Mouse (Mus musculus) intestine, embryonic 14.5 days (tissue): ENCODE measurements around the gene Csnk2b. TPM values are rescaled to one million over a fixed set of nuclear protein-coding genes. Genes with fewer than 3 reads are reported as not detected.
"Not testable (repeated sequence)": the region's sequence is repeated elsewhere in the genome, so short reads cannot be mapped to it uniquely, and the experiment has no call there.

ENCODE experiments used
- ATAC-seq: fragments of 200-750 bp; cut with Nextera tagmentation; replicated peaks from 2 replicates; pipeline ENCODE4 v1.8.0; 2017; ENCODE audit warnings: low read depth, moderate number of reproducible peaks, moderate TSS enrichment, moderate library complexity; ENCODE audit not compliant: low FRiP score, low TSS enrichment
- DNase-seq: peaks from one replicate; pipeline ENCODE4 v3.0.0-alpha.2; 2018; ENCODE audit warnings: low spot score
- H3K27ac ChIP-seq: fragments of 300-500 bp; sonication (generic); 2 replicates; pipeline ENCODE4 v1.5.1; 2014; ENCODE audit warnings: low read depth, mild to moderate bottlenecking, control low read depth
- H3K27me3 ChIP-seq: fragments of 300-500 bp; sonication (generic); replicated peaks from 2 replicates; pipeline ENCODE4 v1.6.1; 2014; ENCODE audit warnings: low read length, control low read depth; ENCODE audit not compliant: control insufficient read depth, insufficient read depth
- H3K36me3 ChIP-seq: fragments of 300-500 bp; sonication (generic); 2 replicates; pipeline ENCODE4 v1.6.1; 2014; ENCODE audit warnings: low read length, control low read depth; ENCODE audit not compliant: control insufficient read depth, insufficient read depth
- H3K4me1 ChIP-seq: fragments of 300-500 bp; sonication (generic); replicated peaks from 2 replicates; pipeline ENCODE4 v1.6.1; 2014; ENCODE audit warnings: low read length, control low read depth, mixed read lengths; ENCODE audit not compliant: control insufficient read depth, insufficient read depth
- H3K4me2 ChIP-seq: fragments of 300-500 bp; sonication (generic); 2 replicates; pipeline ENCODE4 v1.6.1; 2014; ENCODE audit warnings: low read length
- H3K4me3 ChIP-seq: fragments of 300-500 bp; sonication (generic); 2 replicates; pipeline ENCODE4 v1.5.1; 2014; ENCODE audit warnings: low read depth, low read length, control low read depth, mixed read lengths
- H3K9ac ChIP-seq: fragments of 300-500 bp; sonication (generic); 2 replicates; pipeline ENCODE4 v1.6.1; 2014; ENCODE audit warnings: mild to moderate bottlenecking, low read length
- H3K9me3 ChIP-seq: fragments of 300-500 bp; sonication (generic); 2 replicates; pipeline ENCODE4 v1.6.1; 2016; ENCODE audit warnings: low read length, control low read depth; ENCODE audit not compliant: control insufficient read depth
- WGBS: fragments of 180-500 bp; shearing (Covaris S2); extraction: QIAGEN DNeasy Blood & Tissue Kit; methylation state at CpG from one replicate; pipeline ENCODE4 v1.1.7; 2014; 5-methylcytosine and 5-hydroxymethylcytosine counted together
- polyA plus RNA-seq: library from polyadenylated mRNA; unstranded; fragments of >200 nt; fragmentation: Nextera tagmentation; extraction: Ambion mirVana; gene quantifications from 2 replicates; pipeline ENCODE4 v1.2.1, GENCODE M21; 2014

The Csnk2b gene
- polyA plus RNA-seq, 1 experiment from 2014 or later = 286 TPM

DNA sequence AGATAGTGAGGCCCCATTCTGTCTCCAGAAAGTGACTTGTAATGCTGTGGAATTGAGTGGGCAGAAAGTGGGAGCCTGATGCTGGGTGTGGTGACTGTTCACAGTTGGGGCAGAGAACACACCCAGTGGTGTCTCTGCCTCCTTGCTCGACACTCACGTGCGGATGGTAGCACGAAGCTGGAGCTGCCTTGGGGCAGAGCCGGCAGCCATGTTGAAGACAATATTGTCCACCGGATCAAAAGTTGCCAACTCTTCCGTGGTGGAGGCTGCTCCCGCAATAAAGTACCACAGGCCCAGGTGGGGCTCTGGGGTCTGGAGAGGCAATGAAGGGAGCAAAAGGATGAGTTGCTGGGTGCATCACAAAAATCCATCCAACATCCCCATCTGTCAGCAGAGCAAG, 9.2 kb upstream of the Csnk2b start:
- 91% methylated on average over 8 of the region's 8 CpGs for WGBS
- Histone ChIP-seq H3K36me3 (peaks cover 12% of the 10 kb centered on the region; the same call in 1 of the 2 replicates), H3K9me3 (no peaks in the 10 kb centered on the region), H3K4me3 (no peak overlapping the region), H3K9ac (no peak overlapping the region), H3K4me1 (peaks cover 6% of the 10 kb centered on the region), H3K27me3 (no peaks in the 10 kb centered on the region), H3K4me2 (no peak overlapping the region), H3K27ac (no peak overlapping the region)
- ATAC-seq (no peak), DNase-seq (no peak)

DNA sequence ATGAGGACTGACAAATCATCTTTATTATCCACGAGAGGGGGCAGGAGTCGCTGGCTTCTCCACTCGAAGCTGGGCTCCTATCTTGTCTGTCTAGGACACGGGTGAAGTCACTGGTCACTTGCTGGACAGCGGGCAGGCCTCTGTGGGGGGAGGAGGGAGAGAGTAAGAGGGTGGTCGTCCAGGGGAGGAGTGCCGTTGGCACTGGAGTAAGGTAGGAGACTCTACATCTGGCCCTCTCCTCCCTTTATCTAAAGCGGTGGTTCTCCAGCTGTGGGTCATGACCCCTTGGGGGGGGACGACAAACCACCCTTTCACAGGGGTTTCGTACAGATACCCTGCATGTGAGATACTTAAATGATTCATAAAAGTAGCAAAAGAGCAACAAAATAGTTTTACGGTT, 7.1 kb upstream of the Csnk2b start:
- no peak for ATAC-seq
- Histone ChIP-seq H3K36me3 (peaks cover 22% of the 10 kb centered on the region), H3K9ac (no peak overlapping the region), H3K27me3 (no peaks in the 10 kb centered on the region), H3K4me3 (no peak overlapping the region), H3K27ac (no peak overlapping the region), H3K9me3 (no peaks in the 10 kb centered on the region), H3K4me2 (no peak overlapping the region), H3K4me1 (peaks cover 20% of the 10 kb centered on the region)
- DNase-seq = no peak
- 71% methylated on average over 11 of the region's 11 CpGs for WGBS

DNA sequence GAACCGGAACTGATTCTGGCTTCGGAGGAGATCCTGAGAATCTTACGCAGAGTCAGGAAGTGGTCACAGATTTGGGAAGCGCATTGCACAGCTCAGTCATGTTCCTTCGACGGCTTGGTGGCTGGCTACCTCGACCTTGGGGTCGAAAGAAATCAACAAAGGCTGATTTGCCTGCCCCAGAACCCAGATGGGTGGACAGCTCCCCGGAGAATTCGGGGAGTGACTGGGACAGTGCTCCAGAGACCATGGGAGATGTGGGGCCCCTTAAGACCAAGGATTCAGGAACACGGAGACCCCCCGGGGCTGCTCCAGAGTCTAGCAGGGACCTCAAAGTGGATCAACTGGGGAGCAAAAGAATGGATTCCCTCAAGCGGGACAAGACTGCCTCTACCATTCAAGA, 5.2 kb upstream of the Csnk2b start:
- Histone ChIP-seq H3K9ac (peak overlapping the region; percentile 74), H3K4me3 (peak overlapping the region; percentile 69), H3K27ac (peak overlapping the region; percentile 85; the same call in 1 of the 2 replicates), H3K9me3 (no peaks in the 10 kb centered on the region), H3K4me1 (peaks cover 25% of the 10 kb centered on the region), H3K27me3 (no peaks in the 10 kb centered on the region), H3K4me2 (peak overlapping the region; percentile 80), H3K36me3 (peaks cover 27% of the 10 kb centered on the region)
- DNase-seq (no peak), ATAC-seq (no peak)
- 67% methylated on average over 13 of the region's 13 CpGs for WGBS

DNA sequence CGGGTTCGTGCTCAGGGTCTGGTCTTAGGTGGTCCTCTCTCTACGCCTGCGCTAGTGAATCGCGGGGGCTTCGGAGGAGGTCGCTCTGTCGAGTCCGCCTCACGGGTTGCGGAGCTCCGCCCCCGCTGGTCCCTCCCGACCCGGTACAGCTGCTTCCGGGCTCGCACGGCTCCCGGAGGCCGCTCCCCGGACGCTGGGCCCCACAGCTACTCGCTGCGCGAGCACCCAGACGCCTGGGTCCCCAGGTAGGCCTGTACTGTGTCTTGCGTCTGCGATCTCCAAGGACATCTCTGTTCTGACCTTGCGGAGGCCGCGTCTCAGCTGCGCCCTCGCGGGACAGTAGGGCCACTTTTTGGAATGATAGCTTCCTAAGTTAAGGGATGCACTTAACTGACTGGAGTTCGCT, 4.4 kb upstream of the Csnk2b start, which contains the start of gene D17H6S53E:
TSS of gene D17H6S53E (plus strand) at position 168 of the 406 bp plus-strand sequence.
- Histone ChIP-seq H3K9me3 (no peaks in the 10 kb centered on the region), H3K27me3 (no peaks in the 10 kb centered on the region), H3K4me3 (peak within 1 kb of the TSS; percentile 69), H3K4me1 (peaks cover 25% of the 10 kb centered on the region), H3K27ac (peak within 1 kb of the TSS; percentile 85), H3K9ac (peak within 1 kb of the TSS; percentile 74), H3K4me2 (peak within 1 kb of the TSS; percentile 80), H3K36me3 (peaks cover 27% of the 10 kb centered on the region)
- WGBS = under 1% methylated on average over 36 of the region's 36 CpGs
- DNase-seq = peak; percentile 83
- peak; percentile 48 for ATAC-seq

DNA sequence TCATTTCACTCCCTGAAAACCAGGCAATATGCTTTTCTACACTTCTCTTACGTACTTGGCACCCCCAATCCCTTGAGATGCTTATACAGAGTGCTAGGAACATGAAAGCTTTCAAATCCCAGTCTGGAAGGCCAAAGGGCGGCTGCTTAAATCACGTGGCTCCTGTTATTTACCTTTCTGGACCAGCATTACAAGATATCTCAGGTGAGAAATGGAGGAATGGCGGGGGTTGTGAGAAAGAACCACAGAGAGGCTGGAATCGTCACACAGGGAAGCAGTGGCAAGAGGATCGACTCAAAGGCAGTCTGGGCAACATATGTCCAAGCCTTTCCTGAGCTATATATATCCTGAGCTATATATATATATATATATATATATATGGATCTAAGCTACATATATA, 3.7 kb upstream of the Csnk2b start:
- Histone ChIP-seq H3K4me3 (peak overlapping the region; percentile 69), H3K27me3 (no peaks in the 10 kb centered on the region), H3K9ac (peak overlapping the region; percentile 74), H3K9me3 (no peaks in the 10 kb centered on the region), H3K4me1 (peaks cover 25% of the 10 kb centered on the region), H3K36me3 (peaks cover 25% of the 10 kb centered on the region), H3K4me2 (peak overlapping the region; percentile 80), H3K27ac (peak overlapping the region; percentile 85)
- DNase-seq (no peak), ATAC-seq (no peak)
- WGBS = 20% methylated on average over 6 of the region's 6 CpGs

DNA sequence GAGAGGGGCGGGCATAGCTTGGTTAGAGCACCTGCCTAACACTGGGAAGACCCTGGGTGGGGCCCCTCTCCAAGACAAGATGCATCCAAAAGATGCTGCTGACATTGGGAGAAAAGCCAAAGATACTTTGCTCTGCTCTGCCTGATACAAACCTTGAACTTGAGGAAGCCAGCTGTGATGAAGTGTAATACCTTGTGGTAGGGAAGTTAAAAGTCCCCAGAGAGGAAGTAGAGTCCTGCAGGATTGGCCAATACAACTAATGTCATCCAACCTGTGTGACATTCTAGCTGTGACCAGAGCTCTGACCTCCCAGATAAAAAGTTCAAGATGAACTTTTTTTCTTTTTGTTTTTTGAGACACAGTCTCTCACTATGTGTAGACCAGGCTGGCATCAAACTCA, 3.2 kb upstream of the Csnk2b start:
- peaks cover 30% of the 10 kb centered on the region for H3K4me1 ChIP-seq
- H3K27ac ChIP-seq = no peak overlapping the region
- no peak overlapping the region for H3K4me3 ChIP-seq
- H3K36me3 ChIP-seq = peaks cover 22% of the 10 kb centered on the region
- WGBS = 95% methylated on average over 1 of the region's 1 CpGs
- no peaks in the 10 kb centered on the region for H3K9me3 ChIP-seq
- no peak overlapping the region for H3K9ac ChIP-seq
- H3K4me2 ChIP-seq = peak overlapping the region; percentile 80; the same call in 1 of the 2 replicates
- no peaks in the 10 kb centered on the region for H3K27me3 ChIP-seq
- ATAC-seq (no peak), DNase-seq (no peak)

DNA sequence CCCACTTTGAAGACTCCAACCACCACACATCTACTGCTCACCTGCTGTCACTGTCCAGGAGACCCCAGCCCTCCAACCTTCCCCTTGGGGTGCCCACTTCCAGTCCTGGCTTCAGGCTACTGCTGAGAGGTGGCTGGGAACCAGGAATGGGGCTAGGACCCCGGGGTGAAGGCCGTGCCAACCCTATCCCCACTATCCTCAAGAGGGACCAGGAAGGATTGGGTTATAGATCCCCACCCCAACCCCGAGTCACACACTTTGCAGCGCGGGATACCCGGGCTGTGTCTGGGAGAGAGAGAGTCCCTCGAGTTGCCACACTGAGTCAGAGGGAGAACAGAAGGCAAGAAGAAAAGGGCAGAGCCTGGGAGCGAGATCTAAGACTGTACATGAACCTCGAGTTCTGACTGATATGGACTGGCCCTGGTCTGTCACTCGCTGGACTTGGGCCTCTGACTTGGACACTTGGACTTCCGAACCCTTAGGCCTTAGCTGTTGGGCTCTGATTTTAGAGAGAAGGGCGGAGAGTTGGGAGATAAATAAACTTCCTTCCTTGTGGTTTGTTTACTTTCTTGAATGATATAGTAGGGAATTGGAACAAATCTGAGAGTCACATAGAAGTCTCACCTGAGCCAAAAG, 2.5 kb upstream of the Csnk2b start:
- not testable (repeated sequence) for ATAC-seq, H3K27ac ChIP-seq, H3K27me3 ChIP-seq, H3K4me3 ChIP-seq, H3K9me3 ChIP-seq, H3K9ac ChIP-seq, DNase-seq, H3K4me2 ChIP-seq
- peaks cover 33% of the 10 kb centered on the region for H3K4me1 ChIP-seq
- WGBS = 92% methylated on average over 12 of the region's 12 CpGs
- peaks cover 28% of the 10 kb centered on the region for H3K36me3 ChIP-seq

DNA sequence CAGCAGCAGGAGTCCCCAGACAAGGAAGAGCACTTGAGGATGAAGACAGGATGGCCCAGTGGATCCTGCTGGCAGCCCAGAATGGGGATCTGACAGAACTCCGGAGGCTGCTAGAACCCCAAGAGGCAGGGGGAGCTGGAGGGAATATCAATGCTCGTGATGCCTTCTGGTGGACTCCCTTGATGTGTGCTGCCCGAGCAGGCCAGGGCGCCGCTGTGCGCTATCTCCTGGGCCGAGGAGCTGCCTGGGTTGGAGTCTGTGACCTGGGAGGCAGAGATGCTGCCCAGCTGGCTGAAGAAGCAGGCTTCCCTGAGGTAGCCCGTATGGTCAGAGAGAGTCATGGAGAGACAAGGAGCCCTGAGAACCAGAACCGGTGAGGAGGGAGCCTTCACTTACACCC, 1.4 kb upstream of the Csnk2b start:
- H3K9ac ChIP-seq = not testable (repeated sequence)
- H3K4me1 ChIP-seq = peaks cover 33% of the 10 kb centered on the region
- 90% methylated on average over 9 of the region's 9 CpGs for WGBS

More for the DNA sequence above, 1.4 kb upstream of the Csnk2b start:
- not testable (repeated sequence) for H3K27me3 ChIP-seq, H3K9me3 ChIP-seq, H3K4me2 ChIP-seq, DNase-seq, H3K27ac ChIP-seq, ATAC-seq, H3K4me3 ChIP-seq
- peaks cover 39% of the 10 kb centered on the region for H3K36me3 ChIP-seq
